Mouse (Mus musculus) cerebellum, postnatal 14 days (tissue): ENCODE data around the gene Ctf1.
"Not testable (repeated sequence)": the region's sequence is repeated elsewhere in the genome, so short reads cannot be mapped to it uniquely, and the experiment has no call there.

Experiments
- DNase-seq, 2 experiments: peaks; one replicate each; pipeline ENCODE4 v3.0.0; 2021; ENCODE audit warnings: mixed read lengths in 2 of 2

Gene Ctf1

DNA sequence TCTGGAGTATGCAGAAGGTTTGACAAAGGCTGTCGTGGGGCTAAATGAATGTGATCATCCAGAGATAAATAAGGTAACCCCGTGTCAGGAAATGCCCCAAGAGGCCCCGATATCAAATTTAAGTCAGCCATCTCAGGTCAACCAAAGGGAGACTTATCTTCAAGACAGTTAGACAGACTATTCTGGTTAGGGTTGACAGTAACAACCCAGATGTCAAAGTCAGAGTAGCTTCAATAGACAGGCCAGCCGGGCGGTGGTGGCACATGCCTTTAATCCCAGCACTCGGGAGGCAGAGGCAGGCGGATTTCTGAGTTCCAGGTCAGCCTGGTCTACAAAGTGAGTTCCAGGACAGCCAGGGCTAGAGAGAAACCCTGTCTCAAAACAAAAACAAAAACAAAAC lies 18.8 kb upstream of the Ctf1 start:
- not testable (repeated sequence) for DNase-seq

DNA sequence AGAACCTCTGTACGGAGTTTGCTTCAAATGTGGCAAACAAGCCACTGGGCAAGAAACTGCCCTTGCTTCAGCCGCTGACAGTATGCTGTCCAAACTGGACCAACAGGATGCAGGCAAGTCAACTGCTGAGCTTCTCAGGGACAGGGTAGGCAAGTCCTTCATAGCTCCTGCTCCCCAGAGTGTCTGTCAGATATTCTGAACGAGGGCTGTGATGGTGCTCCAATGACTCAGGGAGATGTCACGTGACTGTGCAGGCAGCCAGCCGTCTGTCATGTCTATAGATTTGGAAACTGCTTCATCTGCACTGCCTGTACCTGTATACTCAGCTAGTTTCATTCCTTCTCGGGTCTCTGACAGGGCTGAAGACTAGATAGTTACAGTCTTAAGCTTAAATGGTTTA lies 13.6 kb upstream of the Ctf1 start:
- no peak for DNase-seq

- DNase-seq = no peak
These were observed 11.7 kb upstream of the Ctf1 start for GRCm38 (mm10) chr7:127700712-127701331.

- DNase-seq = peak in 1 of 2 experiments; percentile 46
These were observed 8.9 kb upstream of the Ctf1 start for GRCm38 (mm10) chr7:127703561-127704178.

DNA sequence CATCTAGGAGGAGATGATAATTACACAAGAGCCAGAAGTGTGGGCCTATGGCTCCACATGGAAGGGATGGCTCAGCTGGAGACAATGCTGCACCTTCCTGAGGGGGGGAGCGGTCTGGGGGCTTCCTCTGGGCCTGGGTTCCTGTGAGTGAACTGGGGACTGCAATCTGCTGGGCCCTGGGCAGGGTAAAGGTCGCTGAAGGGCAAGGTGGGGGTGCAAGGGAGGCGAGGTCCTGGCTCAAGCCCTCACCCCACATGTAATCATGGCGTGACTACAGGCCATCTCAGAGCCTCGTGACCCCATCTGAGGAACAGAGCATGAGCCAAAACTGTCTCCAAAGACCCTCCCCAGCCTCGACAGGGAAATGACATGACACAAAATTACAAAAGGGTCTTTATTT lies 7.9 kb upstream of the Ctf1 start:
- peak in 1 of 2 experiments; percentile 23 for DNase-seq

GRCm38 (mm10) chr7:127705706-127706105 lies 6.8 kb upstream of the Ctf1 start:
- peak; percentile 80 to 89 for DNase-seq

GRCm38 (mm10) chr7:127707045-127707956 lies 5.2 kb upstream of the Ctf1 start:
- peak in 1 of 2 experiments; percentile 43 for DNase-seq

DNA sequence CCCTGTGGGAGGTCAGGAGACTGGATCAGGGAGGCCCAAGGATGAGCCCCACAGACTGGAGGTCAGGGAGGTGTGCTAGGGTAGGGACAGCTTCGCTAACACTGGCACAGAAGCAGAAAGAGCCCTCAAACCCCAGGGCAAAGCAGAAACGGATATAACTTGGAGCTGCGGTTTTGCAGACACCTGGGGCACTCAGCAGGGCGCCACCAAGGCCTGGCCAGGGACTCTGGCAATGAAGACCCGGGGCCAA lies 4.7 kb upstream of the Ctf1 start:
- DNase-seq = no peak

GRCm38 (mm10) chr7:127708207-127709078 lies 4.1 kb upstream of the Ctf1 start, which contains the start of gene Bcl7c:
Bcl7c (minus strand) TSS chr7:127708933.
- DNase-seq = peak; percentile 86 to 87

DNA sequence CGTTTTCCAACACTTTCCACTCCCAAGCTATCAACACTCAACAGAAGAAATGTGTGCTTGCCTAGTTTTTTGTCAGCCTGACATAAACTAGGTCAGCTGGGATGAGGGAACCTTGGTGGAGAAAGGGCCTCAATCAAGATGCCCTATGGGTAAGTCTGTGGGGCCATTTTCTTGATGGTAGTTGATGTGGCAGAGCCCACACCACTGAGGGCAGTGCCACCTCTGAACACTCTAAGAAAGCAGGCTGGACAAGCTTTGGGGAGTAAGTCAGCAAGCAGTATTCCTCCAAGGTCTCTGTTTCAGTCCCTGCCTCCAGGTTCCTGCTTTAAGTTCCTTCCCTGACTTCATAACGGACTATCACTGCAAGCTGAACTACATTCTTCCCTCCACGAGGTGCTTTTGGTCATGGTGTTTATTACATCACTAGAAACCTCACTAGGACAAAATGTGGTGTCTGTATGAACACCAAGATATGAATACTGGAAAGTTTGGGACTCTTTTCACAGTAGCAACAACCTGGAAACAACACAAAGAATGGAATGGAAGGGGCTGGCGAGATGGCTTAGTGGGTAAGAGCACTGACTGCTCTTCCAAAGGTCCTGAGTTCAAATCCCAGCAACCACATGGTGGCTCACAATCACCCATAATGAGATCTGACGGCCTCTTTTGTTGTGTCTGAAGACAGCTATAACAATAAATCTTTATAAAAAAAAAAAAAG lies 3.1 kb upstream of the Ctf1 start:
- no peak for DNase-seq

DNA sequence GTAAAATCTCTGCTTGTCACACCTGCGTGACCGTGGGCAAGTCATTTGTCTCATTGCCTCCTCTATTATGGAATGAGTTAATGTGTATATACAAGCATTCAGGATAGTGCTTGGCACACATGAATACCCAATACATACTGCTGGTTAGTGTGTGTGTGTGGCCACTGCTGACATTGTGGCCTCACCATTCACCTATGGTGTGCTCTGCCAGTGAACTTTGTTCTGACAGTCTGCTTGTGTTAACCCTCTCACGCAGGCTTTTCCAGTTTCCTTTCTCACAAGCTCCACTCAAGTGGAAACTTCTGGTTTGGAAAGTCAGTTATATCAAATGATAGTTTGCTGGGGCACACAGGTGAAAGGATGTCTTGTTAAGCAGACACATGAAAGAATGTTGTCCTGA lies 1.5 kb upstream of the Ctf1 start:
- no peak for DNase-seq

DNA sequence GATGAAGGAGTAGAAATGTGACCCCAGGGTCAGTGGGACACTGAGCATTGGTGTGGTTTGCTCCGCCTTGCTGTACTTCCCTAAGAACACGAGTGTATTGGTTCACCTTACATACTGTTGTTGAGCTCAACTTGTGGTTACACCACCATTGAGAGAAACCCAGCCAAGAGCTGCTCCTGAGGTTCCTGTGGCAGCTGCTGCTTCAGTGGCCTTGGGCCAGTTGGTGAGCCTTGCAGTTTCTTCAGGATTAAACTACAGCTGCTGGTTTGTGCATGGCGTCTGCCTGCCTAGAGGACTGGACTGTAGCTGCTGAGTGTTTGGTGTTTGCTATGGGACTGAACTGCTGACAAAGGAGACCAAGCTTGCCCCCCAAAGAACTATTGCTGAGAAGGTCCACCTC lies 1.1 kb upstream of the Ctf1 start:
- DNase-seq = no peak

- DNase-seq = peak in 1 of 2 experiments; percentile 34
These were observed 2.3 kb downstream of the Ctf1 start for GRCm38 (mm10) chr7:127714816-127715215.

GRCm38 (mm10) chr7:127716992-127717391 lies 4.5 kb downstream of the Ctf1 start:
- peak; percentile 76 to 80 for DNase-seq

DNA sequence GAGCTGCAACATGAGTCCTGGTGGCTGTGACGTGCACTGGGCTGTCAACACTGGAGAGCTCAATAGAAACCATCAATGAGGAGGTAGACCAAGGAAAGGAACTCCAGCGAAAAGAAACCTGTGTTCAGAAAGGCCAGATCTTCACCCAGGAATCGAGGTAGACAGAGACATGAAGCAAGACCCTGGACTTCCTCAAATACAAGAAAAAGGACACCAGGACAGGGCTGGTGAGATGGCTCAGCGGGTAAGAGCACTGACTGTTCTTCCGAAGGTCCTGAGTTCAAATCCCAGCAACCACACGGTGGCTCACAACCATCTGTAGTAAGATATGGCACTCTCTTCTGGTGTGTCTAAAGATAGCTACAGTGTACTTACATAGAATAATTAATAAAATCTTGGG lies 5.8 kb downstream of the Ctf1 start:
- no peak for DNase-seq

GRCm38 (mm10) chr7:127719258-127719657 lies 6.7 kb downstream of the Ctf1 start:
- DNase-seq = no peak

DNA sequence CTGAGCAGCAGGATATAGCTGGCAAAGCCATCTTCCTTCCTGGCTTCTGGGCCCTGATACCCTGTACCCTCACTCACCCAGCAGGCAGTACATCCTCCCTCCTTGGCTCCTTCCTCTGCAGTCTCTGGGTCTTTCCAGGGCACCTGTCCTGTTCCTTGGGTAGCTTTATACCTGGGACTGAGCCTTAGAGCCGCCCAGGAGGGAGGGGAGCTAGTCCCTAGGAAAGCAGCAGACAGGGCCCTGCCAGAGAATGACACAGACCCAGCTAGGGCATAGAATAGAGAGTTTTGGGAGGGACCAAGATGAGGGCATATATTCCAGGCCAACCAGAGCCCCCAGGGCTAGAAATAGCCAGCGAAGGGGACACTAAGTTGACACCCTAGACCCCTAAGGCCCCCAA lies 13.0 kb downstream of the Ctf1 start:
- no peak for DNase-seq

- DNase-seq = no peak
These were observed 13.4 kb downstream of the Ctf1 start for GRCm38 (mm10) chr7:127725924-127726323.

DNA sequence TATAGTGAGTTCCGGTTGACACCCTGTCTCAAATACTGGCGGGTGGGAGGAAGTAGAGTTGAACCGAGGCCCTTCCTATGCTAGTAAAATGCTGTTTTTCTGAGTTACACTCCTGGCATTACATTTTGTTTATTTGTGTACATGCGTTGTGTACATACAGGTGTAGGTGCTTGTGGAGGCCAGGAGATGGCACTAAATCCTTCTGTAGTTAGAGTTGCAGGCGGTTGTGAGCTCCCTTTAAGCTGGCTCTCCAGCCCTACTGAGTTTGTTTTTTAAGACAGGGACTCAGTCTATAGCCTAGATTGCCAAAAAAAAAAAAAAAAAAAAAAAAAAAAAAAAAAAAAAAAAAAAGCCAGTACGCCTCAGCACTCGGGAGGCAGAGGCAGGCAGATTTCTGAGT lies 15.4 kb downstream of the Ctf1 start:
- no peak for DNase-seq

- no peak for DNase-seq
These were observed 17.6 kb downstream of the Ctf1 start for GRCm38 (mm10) chr7:127730170-127730569.

DNA sequence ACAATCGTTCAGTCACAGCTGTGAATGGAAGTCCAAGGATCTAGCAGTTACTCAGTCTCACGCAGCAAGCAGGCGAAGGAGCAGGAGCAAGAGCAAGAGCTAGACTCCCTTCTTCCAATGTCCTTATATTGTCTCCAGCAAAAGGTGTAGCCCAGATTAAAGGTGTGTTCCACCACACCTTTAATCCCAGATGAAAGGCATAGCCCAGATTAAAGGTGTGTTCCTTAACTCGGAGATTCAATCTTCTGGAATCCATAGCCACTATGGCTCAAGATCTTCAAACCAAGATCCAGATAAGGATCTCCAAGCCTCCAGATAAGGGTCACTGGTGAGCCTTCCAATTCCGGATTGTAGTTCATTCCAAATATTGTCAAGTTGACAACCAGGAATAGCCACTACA lies 19.5 kb downstream of the Ctf1 start, which contains the start of gene Ctf2:
Gene Ctf2, minus strand, starts transcription at position 101 of the 400 bp plus-strand sequence.
- DNase-seq = not testable (repeated sequence)
